Mouse (Mus musculus): Measurements from ENCODE around the gene Jakmip3. TPM values are rescaled to one million over a fixed set of nuclear protein-coding genes. Genes with fewer than 3 reads are reported as not detected.

Jakmip3 gene
- polyA plus RNA-seq (2012; rRNA removed): 0.08 TPM in 1 of 2 replicates, not detected in the other

DNA sequence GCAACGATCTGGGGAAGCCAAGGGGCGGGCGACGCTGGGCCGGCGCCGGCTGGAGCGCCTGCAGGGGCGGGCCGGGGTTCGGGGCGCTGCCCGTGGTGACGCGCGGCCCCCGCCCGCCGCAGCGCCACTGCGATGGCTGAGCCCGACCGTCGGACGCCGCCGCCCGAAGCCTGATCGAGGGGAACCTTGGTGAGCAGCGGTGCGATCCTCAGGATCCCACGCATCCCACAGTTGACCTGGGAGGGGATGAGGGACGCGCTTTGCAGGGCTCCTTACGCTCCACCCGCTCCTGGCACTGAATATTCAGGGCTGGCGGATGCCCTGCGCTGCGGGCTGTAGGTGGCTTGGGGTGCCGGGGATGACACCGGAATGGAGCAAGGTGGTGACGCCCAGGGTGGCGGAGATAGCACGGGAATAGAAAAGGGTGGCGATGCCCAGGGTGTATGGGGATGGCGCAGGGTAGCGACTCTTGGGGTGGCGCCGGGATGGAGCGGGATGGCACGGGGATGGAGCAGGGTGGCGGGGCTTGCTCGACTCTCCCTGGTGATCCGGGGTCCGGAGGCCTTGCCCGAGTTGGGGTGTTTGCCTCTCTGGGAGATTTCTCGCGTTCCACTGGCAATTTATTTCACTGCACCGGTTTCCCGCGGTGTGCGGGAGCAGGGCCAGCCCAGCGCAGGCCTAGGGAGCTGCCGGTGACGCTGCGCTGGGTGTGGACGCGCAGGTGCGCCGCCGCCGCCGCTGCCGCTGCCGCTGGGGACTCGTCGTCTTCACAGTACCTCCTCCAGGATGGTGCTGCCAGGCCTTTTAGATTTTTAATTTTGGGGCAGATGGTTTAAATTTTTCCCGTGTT is at the start of gene Jakmip3:
Gene Jakmip3, plus strand, starts transcription at position 119 of the 850 bp plus-strand sequence.

GRCm38 (mm10) chr7:138909277-138910192 is 31.0 kb upstream of the Jakmip3 start, which contains the start of gene Bnip3:
TSS of gene Bnip3 (minus strand) at chr7:138909519.

GRCm38 (mm10) chr7:139085629-139086194 is 145.2 kb downstream of the Jakmip3 start, which contains the start of gene Dpysl4:
TSS of gene Dpysl4 (plus strand) at chr7:139086001.

Other genes starting within 250 kb of the Jakmip3 start
- gene Ppp2r2d, start 94.7 kb upstream of the Jakmip3 start, polyA plus RNA-seq (2012; rRNA removed): 6.3 and 8.9 TPM in 2 replicates
- 18.9 and 24.6 TPM in 2 replicates for gene Mapk1ip1, start 94.5 kb upstream of the Jakmip3 start, polyA plus RNA-seq (2012; rRNA removed)
- 10.7 and 12.3 TPM in 2 replicates for gene Bnip3, start 31.2 kb upstream of the Jakmip3 start, polyA plus RNA-seq (2012; rRNA removed)
- gene Dpysl4, start 145.3 kb downstream of the Jakmip3 start, polyA plus RNA-seq (2012; rRNA removed): 0.43 and 0.82 TPM in 2 replicates

Data from stomach, adult 2 months (tissue).